Mouse (Mus musculus) left cerebral cortex, postnatal 25 days (tissue): ENCODE data around the gene Med25. TPM values are rescaled to one million over a fixed set of nuclear protein-coding genes. Genes with fewer than 3 reads are reported as not detected.

Source experiments
- DNase-seq, 2 experiments: peaks; one replicate each; pipeline ENCODE4 v3.0.0; 2022; ENCODE audit warnings: low spot score in 2 of 2, mixed read lengths in 1 of 2
- intact Hi-C: fragments of 180-260 bp; cut with DNase I; formaldehyde crosslinking; loops from one replicate; pipeline ENCODE4 v1.15.1; 2025
- microRNA-seq, 2 experiments: library from miRNA; unstranded; fragments of <30 nt; microRNA quantifications; one replicate each; pipeline ENCODE4 v1.2.0; 2022
- total RNA-seq, 2 experiments: library from RNA; stranded (reverse); gene quantifications; 2 replicates each; pipeline ENCODE4 v1.2.3; 2021

Med25 gene
- total RNA-seq, 2 experiments from 2014 or later = 88.8 to 89.5 TPM

DNA sequence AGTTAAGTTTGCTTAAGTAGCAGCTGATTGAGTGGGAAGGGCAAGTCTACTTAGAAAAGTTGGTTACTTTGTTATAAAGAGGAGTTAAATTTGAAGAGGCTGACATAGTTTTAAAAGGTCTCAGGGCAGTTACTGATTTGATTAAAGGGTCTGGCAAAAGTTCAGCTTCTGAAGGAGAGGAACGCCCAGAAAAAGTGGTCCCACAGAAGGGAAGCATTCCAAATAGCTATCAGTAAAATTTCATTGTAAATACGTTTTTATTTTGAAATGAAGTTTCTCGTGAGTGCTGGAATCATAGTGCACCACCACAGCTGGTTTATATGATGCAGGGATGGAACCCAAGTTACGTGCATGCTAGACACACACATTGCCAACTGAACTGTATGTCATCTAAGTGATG, 59.7 kb downstream of the Med25 start:
- intact Hi-C loops = no loop called here
- DNase-seq = no peak

DNA sequence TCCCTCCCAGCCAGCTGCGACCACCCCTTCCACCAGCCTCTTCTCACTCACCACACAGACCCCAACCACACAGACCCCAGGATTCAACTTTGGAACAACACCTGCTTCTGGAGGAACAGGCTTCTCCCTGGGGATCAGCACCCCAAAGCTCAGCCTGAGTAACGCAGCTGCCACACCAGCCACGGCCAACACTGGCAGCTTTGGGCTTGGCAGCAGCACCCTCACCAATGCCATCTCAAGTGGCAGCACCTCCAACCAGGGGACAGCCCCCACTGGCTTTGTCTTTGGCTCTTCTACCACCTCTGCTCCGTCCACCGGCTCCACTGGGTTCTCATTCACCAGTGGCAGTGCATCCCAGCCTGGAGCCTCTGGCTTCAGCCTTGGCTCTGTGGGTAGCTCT, 63.8 kb downstream of the Med25 start:
- DNase-seq = no peak
- intact Hi-C loops = no loop called here

- intact Hi-C loops = no loop called here
Measured at GRCm38 (mm10) chr7:44826771-44827170, 65.7 kb downstream of the Med25 start.

More at GRCm38 (mm10) chr7:44826771-44827170, 65.7 kb downstream of the Med25 start:
- no peak for DNase-seq

Small RNA genes within 50 kb of the gene (microRNA-seq; reads per million reads assigned to microRNA genes)
- 0 reads per million in 2 experiments for gene Mir707

Other genes starting within 250 kb of the Med25 start
- 10 to 100 TPM; 15.4 to 20.6 TPM for gene Myh14, start 221.9 kb downstream of the Med25 start, total RNA-seq
- gene Izumo2, start 184.0 kb downstream of the Med25 start, total RNA-seq = not detected
- gene Vrk3, start 144.3 kb downstream of the Med25 start, total RNA-seq = 10 to 100 TPM; 26.0 to 29.4 TPM
- gene Zfp473, start 141.7 kb downstream of the Med25 start, total RNA-seq = under 1 TPM; 0.41 to 0.78 TPM
- gene Nup62, start 76.6 kb downstream of the Med25 start, total RNA-seq = 10 to 100 TPM; 27.3 to 30.4 TPM
- gene Il4i1, start 76.3 kb downstream of the Med25 start, total RNA-seq = 1 to 10 TPM; 1.9 to 2.4 TPM
- 10 to 100 TPM; 23.3 to 25.5 TPM for gene Atf5, start 76.1 kb downstream of the Med25 start, total RNA-seq
- 10 to 100 TPM; 78.5 to 79.1 TPM for gene Akt1s1, start 43.7 kb downstream of the Med25 start, total RNA-seq
- gene Tbc1d17, start 43.6 kb downstream of the Med25 start, total RNA-seq = 10 to 100 TPM; 61.6 to 72.9 TPM
- 10 to 100 TPM; 26.4 to 27.3 TPM for gene Pnkp, start 35.6 kb downstream of the Med25 start, total RNA-seq
- 100 to 1,000 TPM; 286 to 287 TPM for gene Ptov1, start 22.9 kb downstream of the Med25 start, total RNA-seq
- 10 to 100 TPM; 20.7 to 25.5 TPM for gene Fuz, start 3.4 kb upstream of the Med25 start, total RNA-seq
- 100 to 1,000 TPM; 325 to 334 TPM for gene Ap2a1, start 36.8 kb upstream of the Med25 start, total RNA-seq
- 1 to 10 TPM; 1.6 to 3.6 TPM for gene Tsks, start 50.5 kb upstream of the Med25 start, total RNA-seq
- gene Cpt1c, start 82.1 kb upstream of the Med25 start, total RNA-seq = 10 to 100 TPM; 89.3 to 95.9 TPM
- gene Prmt1, start 93.9 kb upstream of the Med25 start, total RNA-seq = 100 to 1,000 TPM; 140 to 163 TPM
- 10 to 100 TPM; 31.4 to 42.7 TPM for gene Irf3, start 104.9 kb upstream of the Med25 start, total RNA-seq
- gene Bcl2l12, start 106.0 kb upstream of the Med25 start, total RNA-seq = 1 to 10 TPM; 2.7 TPM
- 100 to 1,000 TPM; 161 to 163 TPM for gene Scaf1, start 123.7 kb upstream of the Med25 start, total RNA-seq
- gene Rras, start 125.2 kb upstream of the Med25 start, total RNA-seq = 10 to 100 TPM; 12.0 to 13.8 TPM
- gene Prr12, start 160.2 kb upstream of the Med25 start, total RNA-seq = 10 to 100 TPM; 59.1 to 65.5 TPM
- gene Nosip, start 169.7 kb upstream of the Med25 start, total RNA-seq = 10 to 100 TPM; 48.5 to 53.0 TPM
- gene Prrg2, start 170.0 kb upstream of the Med25 start, total RNA-seq = 1 to 10 TPM; 7.3 to 7.6 TPM
- gene Rcn3, start 199.5 kb upstream of the Med25 start, total RNA-seq = 1 to 10 TPM; 5.3 to 6.0 TPM
- 10 to 100 TPM; 22.7 to 24.1 TPM for gene Fcgrt, start 211.1 kb upstream of the Med25 start, total RNA-seq
- 100 to 1,000 TPM; 410 to 413 TPM for gene Rps11, start 231.7 kb upstream of the Med25 start, total RNA-seq
- 100 to 1,000 TPM; 630 to 639 TPM for gene Rpl13a, start 236.0 kb upstream of the Med25 start, total RNA-seq
- not detected for gene Gm45713, start 243.5 kb upstream of the Med25 start, total RNA-seq
- 1 to 10 TPM; 3.3 to 5.4 TPM for gene Flt3l, start 243.7 kb upstream of the Med25 start, total RNA-seq